Mouse (Mus musculus): ENCODE results near the gene Hist1h2bg. TPM values are rescaled to one million over a fixed set of nuclear protein-coding genes. Genes with fewer than 3 reads are reported as not detected.
"Not testable (repeated sequence)": the region's sequence is repeated elsewhere in the genome, so short reads cannot be mapped to it uniquely, and the experiment has no call there.

Gene Hist1h2bg
- polyA plus RNA-seq, 1 experiment from 2014 or later = 3.7 TPM

DNA sequence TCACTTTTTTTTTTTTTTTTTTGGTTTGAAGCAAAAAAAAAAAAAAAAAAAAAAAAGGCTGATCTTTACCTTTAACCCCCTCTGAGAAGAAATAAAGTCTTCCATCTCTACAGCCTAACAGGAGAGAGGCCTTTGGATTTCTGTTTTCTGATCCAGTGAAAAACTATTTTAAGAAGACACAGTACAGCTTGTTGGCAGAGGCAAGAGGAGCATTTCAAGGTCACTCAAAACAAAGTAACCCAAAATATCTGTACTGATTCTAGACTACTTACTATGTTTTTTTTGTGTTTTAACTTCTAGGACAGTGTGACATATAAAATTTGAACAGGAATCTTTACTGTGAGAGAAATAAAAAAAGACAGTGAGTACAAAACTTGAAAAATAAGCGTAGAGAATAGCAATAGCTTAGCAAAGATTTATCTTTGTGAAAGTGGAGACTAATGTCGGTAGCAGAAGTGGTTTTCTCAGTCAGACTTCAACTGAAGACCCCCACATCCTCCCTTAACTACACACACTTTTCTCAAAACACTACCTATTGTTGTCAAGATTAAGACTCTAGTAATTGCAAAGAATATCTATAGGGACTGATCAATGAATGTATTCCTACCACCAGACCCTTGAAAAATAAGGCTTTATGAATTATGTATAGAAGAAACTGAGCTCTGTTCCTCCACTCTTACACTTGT, 41.6 kb upstream of the Hist1h2bg start:
- H3K4me3 ChIP-seq (ENCODE audit: control insufficient read depth in 1 of 2, insufficient read depth in 1 of 2, low read depth in 1 of 2, low read length in 2 of 2) = peak overlapping the region in 1 of 2 experiments; percentile 67; a peak in 3 of 4 replicates
- H3K27me3 ChIP-seq (ENCODE audit: control insufficient read depth, insufficient read depth, low read length) = no peaks in the 10 kb centered on the region
- H3K9me3 ChIP-seq (ENCODE audit: control insufficient read depth, low read length) = no peaks in the 10 kb centered on the region
- peaks cover 8 to 31% of the 10 kb centered on the region in 2 experiments for H3K4me1 ChIP-seq (ENCODE audit: control insufficient read depth in 2 of 2, insufficient read depth in 2 of 2, low read length in 2 of 2)
- H3K9ac ChIP-seq (ENCODE audit: low read length) = peak overlapping the region; percentile 95
- peak overlapping the region; percentile 71 for H3K4me2 ChIP-seq (ENCODE audit: low read length)
- H3K36me3 ChIP-seq (ENCODE audit: control insufficient read depth, insufficient read depth, low read length) = no peaks in the 10 kb centered on the region
- 22% methylated on average over 2 of the region's 2 CpGs for WGBS
- ATAC-seq (ENCODE audit: insufficient number of reproducible peaks, insufficient read depth, low FRiP score, low read depth) = no peak
- H3K27ac ChIP-seq (replicated peaks in 1 of 2; ENCODE audit: control insufficient read depth in 1 of 2, insufficient read depth in 1 of 2, low read depth in 2 of 2, low read length in 2 of 2) = peak overlapping the region; percentile 95 to 100; a peak in 3 of 4 replicates

DNA sequence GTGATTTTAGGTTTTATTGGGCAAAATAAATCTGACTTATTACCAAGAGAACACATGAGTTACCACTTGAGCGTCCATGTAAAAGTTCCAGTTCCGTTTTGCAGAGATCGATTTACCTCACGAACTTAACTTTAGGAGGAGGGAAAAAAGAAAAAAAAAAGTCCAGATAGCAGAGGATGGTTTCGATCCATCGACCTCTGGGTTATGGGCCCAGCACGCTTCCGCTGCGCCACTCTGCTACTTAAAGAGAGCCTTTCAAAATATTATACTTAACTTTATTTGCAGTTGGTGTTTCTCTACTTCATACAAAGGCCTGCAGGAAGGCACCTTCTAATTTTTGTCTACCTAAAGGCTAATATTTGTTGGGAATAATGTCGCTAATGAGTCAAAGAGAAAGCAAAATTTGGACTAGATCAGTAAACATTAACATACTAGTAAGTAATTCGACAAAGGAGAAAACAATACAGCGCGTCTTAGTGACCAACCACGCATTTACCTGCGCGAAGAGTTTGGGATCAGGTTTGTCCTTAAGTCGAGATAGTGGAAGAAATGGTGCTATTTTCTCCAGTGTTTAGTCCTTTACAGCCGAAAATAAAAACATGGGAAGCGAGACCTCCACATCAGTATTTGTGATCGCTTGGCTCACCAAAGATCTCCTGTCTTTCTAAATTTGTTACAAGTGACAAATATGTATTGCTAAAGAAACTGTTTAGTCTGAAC, 40.9 kb upstream of the Hist1h2bg start:
- no peak for ATAC-seq (ENCODE audit: insufficient number of reproducible peaks, insufficient read depth, low FRiP score, low read depth)
- peak overlapping the region; percentile 71 for H3K4me2 ChIP-seq (ENCODE audit: low read length)
- WGBS = under 1% methylated on average over 20 of the region's 20 CpGs
- peaks cover 8 to 33% of the 10 kb centered on the region in 2 experiments for H3K4me1 ChIP-seq (ENCODE audit: control insufficient read depth in 2 of 2, insufficient read depth in 2 of 2, low read length in 2 of 2)
- H3K9ac ChIP-seq (ENCODE audit: low read length) = peak overlapping the region; percentile 95
- H3K27me3 ChIP-seq (ENCODE audit: control insufficient read depth, insufficient read depth, low read length) = no peaks in the 10 kb centered on the region
- H3K27ac ChIP-seq (replicated peaks in 1 of 2; ENCODE audit: control insufficient read depth in 1 of 2, insufficient read depth in 1 of 2, low read depth in 2 of 2, low read length in 2 of 2) = peak overlapping the region; percentile 95 to 100
- H3K36me3 ChIP-seq (ENCODE audit: control insufficient read depth, insufficient read depth, low read length) = no peaks in the 10 kb centered on the region
- H3K9me3 ChIP-seq (ENCODE audit: control insufficient read depth, low read length) = no peaks in the 10 kb centered on the region
- peak overlapping the region; percentile 49 to 67 for H3K4me3 ChIP-seq (ENCODE audit: control insufficient read depth in 1 of 2, insufficient read depth in 1 of 2, low read depth in 1 of 2, low read length in 2 of 2)

DNA sequence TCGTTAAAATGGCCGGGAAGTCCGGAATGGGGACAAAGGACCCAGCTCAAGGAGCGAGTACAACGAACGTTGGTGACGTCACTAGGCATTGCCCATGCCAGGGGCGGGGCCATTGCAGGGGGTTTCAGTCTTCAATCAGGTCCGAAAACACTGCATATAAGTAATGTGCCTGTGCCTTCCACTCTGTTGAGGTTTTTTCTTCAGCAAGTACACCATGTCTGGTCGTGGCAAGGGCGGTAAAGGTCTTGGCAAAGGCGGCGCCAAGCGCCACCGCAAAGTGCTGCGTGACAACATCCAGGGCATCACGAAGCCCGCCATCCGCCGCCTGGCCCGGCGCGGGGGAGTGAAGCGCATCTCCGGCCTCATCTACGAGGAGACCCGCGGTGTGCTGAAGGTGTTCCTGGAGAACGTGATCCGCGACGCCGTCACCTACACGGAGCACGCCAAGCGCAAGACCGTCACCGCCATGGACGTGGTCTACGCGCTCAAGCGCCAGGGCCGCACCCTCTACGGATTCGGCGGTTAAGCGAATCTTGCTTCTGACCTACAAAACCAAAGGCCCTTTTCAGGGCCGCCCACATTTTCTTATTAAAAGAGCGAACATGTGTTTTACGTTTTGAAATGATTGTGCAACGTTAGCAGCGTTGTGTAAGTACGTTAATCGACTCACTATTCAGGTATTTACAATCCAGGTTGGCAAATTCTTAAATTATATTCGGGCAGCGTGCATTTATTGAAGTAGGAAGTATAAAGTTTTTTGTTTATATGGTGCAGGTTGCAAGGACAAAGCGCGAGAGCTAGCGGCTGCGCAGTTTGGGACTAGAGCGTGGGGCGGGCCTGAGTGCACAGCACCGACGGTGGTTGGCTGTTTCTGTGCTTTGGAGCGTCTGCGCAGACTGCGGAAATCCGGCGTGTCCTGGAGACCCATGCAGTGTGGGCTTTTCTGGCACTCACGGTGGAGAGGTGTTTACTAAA, 40.0 kb upstream of the Hist1h2bg start, which contains the start of gene Hist1h4h:
Hist1h4h (plus strand) TSS at position 150 of the 975 bp plus-strand sequence.
- Histone ChIP-seq H3K36me3 (ENCODE audit: control insufficient read depth, insufficient read depth, low read length) (no peaks in the 10 kb centered on the region), H3K4me1 (ENCODE audit: control insufficient read depth in 2 of 2, insufficient read depth in 2 of 2, low read length in 2 of 2) (peaks cover 8 to 32% of the 10 kb centered on the region in 2 experiments), H3K9ac (ENCODE audit: low read length) (peak within 1 kb of the TSS; percentile 95), H3K27ac (replicated peaks in 1 of 2; ENCODE audit: control insufficient read depth in 1 of 2, insufficient read depth in 1 of 2, low read depth in 2 of 2, low read length in 2 of 2) (peak within 1 kb of the TSS; percentile 95 to 100), H3K27me3 (ENCODE audit: control insufficient read depth, insufficient read depth, low read length) (no peaks in the 10 kb centered on the region), H3K9me3 (ENCODE audit: control insufficient read depth, low read length) (no peaks in the 10 kb centered on the region), H3K4me3 (ENCODE audit: control insufficient read depth in 1 of 2, insufficient read depth in 1 of 2, low read depth in 1 of 2, low read length in 2 of 2) (peak within 1 kb of the TSS; percentile 49 to 67), H3K4me2 (ENCODE audit: low read length) (peak within 1 kb of the TSS; percentile 71)
- ATAC-seq (ENCODE audit: insufficient number of reproducible peaks, insufficient read depth, low FRiP score, low read depth) = peak; percentile 81
- WGBS = under 1% methylated on average over 50 of the region's 70 CpGs

DNA sequence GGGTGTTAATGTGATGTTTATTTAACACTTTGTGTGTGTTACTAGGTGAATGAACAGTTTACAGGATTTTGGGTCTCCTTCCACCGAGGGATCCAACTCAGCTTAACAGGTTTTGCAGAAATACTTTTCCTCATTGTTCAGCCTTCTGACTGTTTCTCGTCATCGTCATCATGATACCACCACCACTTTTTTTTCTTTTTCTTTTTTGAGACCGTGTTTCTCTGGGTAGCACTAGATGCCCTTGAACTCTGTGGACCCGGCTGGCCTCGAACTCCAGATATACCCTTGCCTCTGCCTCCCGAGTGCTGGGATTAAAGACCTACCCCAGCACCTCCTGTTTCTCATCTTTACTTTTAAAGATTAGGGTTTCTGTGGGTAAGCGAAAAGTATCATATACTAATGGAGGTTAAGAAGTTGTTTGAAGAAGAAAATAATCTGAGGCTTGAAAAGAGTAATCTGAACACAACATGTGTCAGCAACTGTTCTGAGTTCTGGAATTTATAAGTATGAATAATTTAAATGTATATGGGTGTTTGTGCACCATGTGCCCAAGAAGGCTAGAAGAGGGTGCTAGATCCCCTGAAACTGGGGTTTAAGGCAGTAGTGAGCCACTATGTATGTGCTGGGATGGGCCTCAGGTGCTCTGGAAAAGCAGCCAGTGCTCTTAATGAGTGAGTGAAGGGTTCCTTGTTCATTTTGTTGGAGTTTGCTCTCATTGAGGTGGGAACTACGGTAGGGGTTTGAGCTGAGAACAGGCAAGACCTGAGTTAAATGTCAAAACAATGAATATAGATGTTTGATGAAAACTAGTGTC, 38.7 kb upstream of the Hist1h2bg start:
- peak overlapping the region; percentile 61 to 95 for H3K27ac ChIP-seq (replicated peaks in 1 of 2; ENCODE audit: control insufficient read depth in 1 of 2, insufficient read depth in 1 of 2, low read depth in 2 of 2, low read length in 2 of 2)
- peaks cover 8 to 36% of the 10 kb centered on the region in 2 experiments for H3K4me1 ChIP-seq (ENCODE audit: control insufficient read depth in 2 of 2, insufficient read depth in 2 of 2, low read length in 2 of 2)
- WGBS = 24% methylated on average over 9 of the region's 9 CpGs
- peak overlapping the region; percentile 71 for H3K4me2 ChIP-seq (ENCODE audit: low read length)
- no peaks in the 10 kb centered on the region for H3K9me3 ChIP-seq (ENCODE audit: control insufficient read depth, low read length)
- peak overlapping the region; percentile 21 to 67; a peak in 3 of 4 replicates for H3K4me3 ChIP-seq (ENCODE audit: control insufficient read depth in 1 of 2, insufficient read depth in 1 of 2, low read depth in 1 of 2, low read length in 2 of 2)
- no peak for ATAC-seq (ENCODE audit: insufficient number of reproducible peaks, insufficient read depth, low FRiP score, low read depth)
- no peaks in the 10 kb centered on the region for H3K36me3 ChIP-seq (ENCODE audit: control insufficient read depth, insufficient read depth, low read length)
- H3K27me3 ChIP-seq (ENCODE audit: control insufficient read depth, insufficient read depth, low read length) = no peaks in the 10 kb centered on the region
- peak overlapping the region; percentile 71 for H3K9ac ChIP-seq (ENCODE audit: low read length)

DNA sequence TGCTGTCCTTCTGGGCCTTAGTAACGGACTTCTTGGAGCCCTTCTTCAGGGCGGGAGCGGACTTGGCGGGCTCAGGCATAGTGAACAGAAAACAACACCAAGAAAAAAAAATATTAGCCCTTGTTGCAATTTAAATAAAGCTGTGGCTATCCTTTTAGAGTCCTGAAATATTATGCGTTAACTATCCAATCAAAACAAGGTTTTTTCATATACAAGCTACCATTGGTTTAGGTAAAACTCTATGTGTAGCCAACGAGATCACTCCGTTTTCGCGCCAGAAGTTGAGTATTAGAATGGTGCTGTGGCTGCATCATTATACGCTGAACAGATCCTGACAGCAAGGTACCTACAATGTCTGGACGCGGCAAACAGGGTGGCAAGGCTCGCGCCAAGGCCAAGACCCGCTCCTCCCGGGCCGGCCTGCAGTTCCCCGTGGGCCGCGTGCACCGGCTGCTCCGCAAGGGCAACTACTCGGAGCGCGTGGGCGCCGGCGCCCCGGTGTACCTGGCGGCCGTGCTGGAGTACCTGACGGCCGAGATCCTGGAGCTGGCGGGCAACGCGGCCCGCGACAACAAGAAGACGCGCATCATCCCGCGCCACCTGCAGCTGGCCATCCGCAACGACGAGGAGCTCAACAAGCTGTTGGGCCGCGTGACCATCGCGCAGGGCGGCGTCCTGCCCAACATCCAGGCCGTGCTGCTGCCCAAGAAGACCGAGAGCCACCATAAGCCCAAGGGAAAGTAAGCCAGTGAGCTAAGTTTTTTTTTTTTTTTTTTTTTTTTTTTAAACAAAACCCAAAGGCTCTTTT, 37.4 kb upstream of the Hist1h2bg start, which contains the start of gene Hist1h2af:
Hist1h2af (plus strand) TSS at position 347 of the 808 bp plus-strand sequence.
- Histone ChIP-seq H3K27ac (replicated peaks in 1 of 2; ENCODE audit: control insufficient read depth in 1 of 2, insufficient read depth in 1 of 2, low read depth in 2 of 2, low read length in 2 of 2) (peak within 1 kb of the TSS; percentile 89 to 95), H3K9ac (ENCODE audit: low read length) (peak within 1 kb of the TSS; percentile 71), H3K4me1 (ENCODE audit: control insufficient read depth in 2 of 2, insufficient read depth in 2 of 2, low read length in 2 of 2) (peaks cover 8 to 35% of the 10 kb centered on the region in 2 experiments), H3K4me3 (ENCODE audit: control insufficient read depth in 1 of 2, insufficient read depth in 1 of 2, low read depth in 1 of 2, low read length in 2 of 2) (peak within 1 kb of the TSS; percentile 36 to 48), H3K4me2 (ENCODE audit: low read length) (peak within 1 kb of the TSS; percentile 71)
- not testable (repeated sequence) for H3K9me3 ChIP-seq (ENCODE audit: control insufficient read depth, low read length); H3K27me3 ChIP-seq (ENCODE audit: control insufficient read depth, insufficient read depth, low read length); H3K36me3 ChIP-seq (ENCODE audit: control insufficient read depth, insufficient read depth, low read length); ATAC-seq (ENCODE audit: insufficient number of reproducible peaks, insufficient read depth, low FRiP score, low read depth)
- WGBS = under 1% methylated on average over 23 of the region's 53 CpGs

DNA sequence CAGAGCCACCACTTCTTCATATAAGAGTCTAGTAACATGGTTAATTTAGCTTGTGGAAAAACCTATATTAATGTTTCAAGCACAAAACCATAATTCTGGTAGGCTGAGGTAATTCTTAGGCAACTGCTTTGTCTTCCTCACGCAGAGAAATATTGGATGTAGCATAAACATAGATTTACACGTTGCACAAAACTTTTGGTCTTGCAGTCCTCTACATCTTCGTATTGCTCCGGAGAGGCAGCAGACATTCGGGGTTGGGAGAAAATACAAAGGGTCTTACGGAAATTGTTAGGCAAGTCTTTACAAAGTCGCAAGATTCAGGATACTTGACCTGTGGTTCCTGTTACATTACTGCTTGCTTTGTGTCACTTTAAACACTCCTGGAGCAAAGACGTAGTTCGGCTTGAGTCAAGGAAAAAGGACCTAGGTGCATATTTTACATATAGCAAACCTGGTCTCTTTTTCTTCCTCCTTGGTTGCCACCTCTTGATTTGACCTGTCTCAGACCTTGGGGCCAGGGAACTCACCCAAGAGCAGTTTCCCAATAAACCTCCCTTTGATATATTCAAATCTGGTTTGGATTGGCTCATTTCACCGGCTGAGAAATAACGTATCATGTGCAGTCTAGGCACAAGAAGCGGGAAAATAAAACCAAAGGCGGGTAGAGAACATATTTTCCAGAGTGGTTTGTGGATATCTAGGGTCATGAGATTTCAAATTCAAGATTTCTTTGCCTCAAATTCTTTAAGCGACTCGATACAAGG, 36.6 kb upstream of the Hist1h2bg start:
- peak overlapping the region; percentile 68 to 95 for H3K27ac ChIP-seq (replicated peaks in 1 of 2; ENCODE audit: control insufficient read depth in 1 of 2, insufficient read depth in 1 of 2, low read depth in 2 of 2, low read length in 2 of 2)
- ATAC-seq (ENCODE audit: insufficient number of reproducible peaks, insufficient read depth, low FRiP score, low read depth) = no peak

More for the DNA sequence above, 36.6 kb upstream of the Hist1h2bg start:
- Histone ChIP-seq H3K9me3 (ENCODE audit: control insufficient read depth, low read length) (no peaks in the 10 kb centered on the region), H3K4me3 (ENCODE audit: control insufficient read depth in 1 of 2, insufficient read depth in 1 of 2, low read depth in 1 of 2, low read length in 2 of 2) (peak overlapping the region; percentile 24 to 48; a peak in 3 of 4 replicates), H3K9ac (ENCODE audit: low read length) (peak overlapping the region; percentile 71), H3K4me1 (ENCODE audit: control insufficient read depth in 2 of 2, insufficient read depth in 2 of 2, low read length in 2 of 2) (peaks cover 5 to 30% of the 10 kb centered on the region in 2 experiments), H3K36me3 (ENCODE audit: control insufficient read depth, insufficient read depth, low read length) (no peaks in the 10 kb centered on the region), H3K4me2 (ENCODE audit: low read length) (peak overlapping the region; percentile 71), H3K27me3 (ENCODE audit: control insufficient read depth, insufficient read depth, low read length) (no peaks in the 10 kb centered on the region)
- 1% methylated on average over 15 of the region's 15 CpGs for WGBS

Measured in heart, embryonic 14.5 days (tissue).